Comparison of ENCODE assay signal across 17 mouse cellular contexts in the genomic region with DNA sequence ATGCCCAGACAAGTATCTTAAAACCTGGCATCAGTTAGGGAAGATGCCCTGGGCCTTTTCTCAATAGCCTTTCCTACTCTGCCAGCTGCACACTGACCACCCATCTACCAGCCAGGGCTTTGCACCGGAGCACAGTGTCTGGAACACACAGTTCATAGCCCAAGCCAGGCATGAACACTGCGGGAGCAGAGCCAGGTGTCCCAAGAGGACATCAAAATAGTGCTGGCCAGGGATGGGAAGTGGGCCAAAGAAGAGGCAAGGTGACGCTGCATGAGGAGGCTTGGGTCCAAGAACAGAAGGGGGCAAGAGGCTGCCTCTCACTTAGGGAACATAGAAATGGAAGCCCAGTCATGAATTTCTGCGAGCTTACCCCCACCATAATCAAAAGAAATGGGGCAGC. TPM values are rescaled to one million over a fixed set of nuclear protein-coding genes. Genes with fewer than 3 reads are reported as not detected.
DNase-seq lines count a peak whose midpoint lies in the region; ATAC-seq and TF ChIP-seq lines count a peak whose summit lies in the region.
"Had no signal": no experiment of that assay in that cellular context is flagged by ENCODE, and none has a peak within 500 bp of the region (broad histone marks: within the 10 kb centered on the region; RNA-seq: fewer than 3 reads in every experiment).

No protein-coding gene starts in this region.

- no peak for ATAC-seq in heart, embryonic 12.5 days (ENCODE audit: insufficient number of reproducible peaks, low FRiP score)
- ATAC-seq in megakaryocyte-erythroid progenitor cell, adult 5-6 weeks (replicated peaks; ENCODE audit: low FRiP score, low TSS enrichment, poor library complexity, severe bottlenecking), result no peak
- ATAC-seq: intestine, postnatal 0 days; liver, postnatal 0 days had no signal

- no peaks in the 10 kb centered on the region for H3K27me3 ChIP-seq in heart, adult 2 months (ENCODE audit: control insufficient read depth, insufficient read depth, low read length)
- peaks cover 11% of the 10 kb centered on the region; the same call in 1 of the 2 replicates for H3K27me3 ChIP-seq in heart, embryonic 12.5 days (replicated peaks)
- H3K27me3 ChIP-seq in limb, embryonic 10.5 days (ENCODE audit: low read depth, poor library complexity, severe bottlenecking), result peaks cover 20% of the 10 kb centered on the region

- no peak for TF ChIP-seq CTCF in heart, adult 2 months (IDR thresholded peaks at IDR 0.05)

- peak; percentile 8 to 22 for DNase-seq in cerebellum, adult 18-20 months
- DNase-seq in cerebellum, adult 11-12 months, result no peak
- peak; percentile 70 to 84 for DNase-seq in heart, adult 2 months
- DNase-seq in kidney, postnatal 36 days, result peak; percentile 84
- DNase-seq in kidney, postnatal 14 days, result no peak
- no peak for DNase-seq in limb, embryonic 10.5 days (ENCODE audit: low spot score)
- DNase-seq: liver, postnatal 0 days; lung, postnatal 4 days; midbrain, embryonic 14.5 days had no signal

- H3K36me3 ChIP-seq in heart, adult 2 months (ENCODE audit: control insufficient read depth, insufficient read depth, low read length), result no peaks in the 10 kb centered on the region
- no peaks in the 10 kb centered on the region for H3K36me3 ChIP-seq in heart, embryonic 12.5 days
- H3K36me3 ChIP-seq in limb, embryonic 10.5 days, result no peaks in the 10 kb centered on the region
- H3K36me3 ChIP-seq: embryonic facial prominence, embryonic 10.5 days; heart, embryonic 15.5 days had no signal

- no peaks in the 10 kb centered on the region for H3K79me2 ChIP-seq in heart, adult 2 months (replicated peaks; ENCODE audit: control insufficient read depth, insufficient read depth, low read length)

- H3K9ac ChIP-seq in heart, adult 2 months (ENCODE audit: low read depth, low read length), result no peak overlapping the region
- no peak overlapping the region for H3K9ac ChIP-seq in heart, embryonic 12.5 days
- H3K9ac ChIP-seq: heart, embryonic 15.5 days; liver, postnatal 0 days had no signal

- WGBS in heart, adult 2 months, result 54% methylated on average over 4 of the region's 4 CpGs
- WGBS in heart, embryonic 12.5 days, result 84% methylated on average over 4 of the region's 4 CpGs
- WGBS in limb, embryonic 10.5 days, result 90% methylated on average over 4 of the region's 4 CpGs

- TF ChIP-seq POLR2A in heart, adult 2 months (IDR thresholded peaks at IDR 0.05; ENCODE audit: insufficient read depth, low read depth, low read length), result 0 out of 2 replicates have a peak, but pooled peaks have one; percentile 14

- H3K4me2 ChIP-seq in heart, embryonic 12.5 days, result no peak overlapping the region
- H3K4me2 ChIP-seq: heart, embryonic 15.5 days had no signal

- intact Hi-C loops in heart, adult 2 months (cut with DNase I), result loop anchor here (2.0 kb wide), 1 partner anchor 15 kb away; no protein-coding TSS in a partner anchor

- no peak overlapping the region for H3K4me3 ChIP-seq in heart, adult 2 months
- no peak overlapping the region for H3K4me3 ChIP-seq in heart, embryonic 12.5 days
- no peak overlapping the region for H3K4me3 ChIP-seq in limb, embryonic 10.5 days
- H3K4me3 ChIP-seq: embryonic facial prominence, embryonic 10.5 days; heart, embryonic 15.5 days had no signal

- peak overlapping the region; percentile 59 for H3K27ac ChIP-seq in heart, adult 2 months
- H3K27ac ChIP-seq in heart, embryonic 12.5 days (ENCODE audit: poor library complexity, severe bottlenecking), result no peak overlapping the region
- H3K27ac ChIP-seq in limb, embryonic 10.5 days, result peak overlapping the region; percentile 4; the same call in 1 of the 2 replicates
- H3K27ac ChIP-seq: heart, embryonic 15.5 days had no signal

- H3K4me1 ChIP-seq in heart, adult 2 months (ENCODE audit: control insufficient read depth, insufficient read depth, low read length), result peaks cover 13% of the 10 kb centered on the region
- peaks cover 34% of the 10 kb centered on the region for H3K4me1 ChIP-seq in heart, embryonic 12.5 days (replicated peaks)
- peaks cover 61% of the 10 kb centered on the region for H3K4me1 ChIP-seq in limb, embryonic 10.5 days

- no peaks in the 10 kb centered on the region for H3K9me3 ChIP-seq in heart, embryonic 12.5 days (replicated peaks)
- H3K9me3 ChIP-seq in limb, embryonic 10.5 days (replicated peaks), result no peaks in the 10 kb centered on the region
- H3K9me3 ChIP-seq: embryonic facial prominence, embryonic 10.5 days; heart, embryonic 15.5 days had no signal

- TF ChIP-seq EP300 in heart, adult 2 months (IDR thresholded peaks at IDR 0.05; ENCODE audit: insufficient read depth, low read depth, low read length), result peak; percentile 95

RNA-seq across cellular contexts. Expression of a gene that starts 18.6 kb away (rescaled TPM):
- total RNA-seq in heart, adult 2 months (2021), result 100 to 1,000 TPM; 629 to 748 TPM
- polyA plus RNA-seq in heart, adult 2 months (2012; rRNA removed), result 329 and 365 TPM in 2 replicates
- polyA plus RNA-seq in heart, embryonic 12.5 days (2016; fragmentation: Nextera tagmentation; extraction: Ambion mirVana), result 111 and 115 TPM in 2 replicates
- 38.6 and 46.7 TPM in 2 replicates for polyA plus RNA-seq in limb, embryonic 10.5 days (2016; fragmentation: Nextera tagmentation; extraction: Ambion mirVana)
- total RNA-seq in megakaryocyte-erythroid progenitor cell, adult 5-6 weeks (2014; fragmentation: Nextera tagmentation), result 62.1 and 69.2 TPM in 2 replicates
- total RNA-seq in megakaryocyte-erythroid progenitor cell, adult 5-6 weeks (2017), result 17.3 and 25.3 TPM in 2 replicates

RNA-seq across cellular contexts. Expression of a gene that starts 19.7 kb away (rescaled TPM):
- total RNA-seq in heart, adult 2 months (2021), result 1 to 10 TPM; 1.1 to 1.2 TPM
- polyA plus RNA-seq in heart, adult 2 months (2012; rRNA removed), result 0.59 and 1.0 TPM in 2 replicates
- 0.28 and 0.36 TPM in 2 replicates for polyA plus RNA-seq in heart, embryonic 12.5 days (2016; fragmentation: Nextera tagmentation; extraction: Ambion mirVana)
- 0.08 and 0.13 TPM in 2 replicates for polyA plus RNA-seq in limb, embryonic 10.5 days (2016; fragmentation: Nextera tagmentation; extraction: Ambion mirVana)
- not detected in 2 replicates for total RNA-seq in megakaryocyte-erythroid progenitor cell, adult 5-6 weeks (2014; fragmentation: Nextera tagmentation)
- 0.70 TPM in 1 of 2 replicates, not detected in the other for total RNA-seq in megakaryocyte-erythroid progenitor cell, adult 5-6 weeks (2017)
- total RNA-seq: left cerebral cortex, postnatal 36 days had no signal
- polyA plus RNA-seq: intestine, postnatal 0 days; small intestine, adult 2 months had no signal

RNA-seq across cellular contexts. Expression of a gene that starts 48.1 kb away (rescaled TPM):
- total RNA-seq in heart, adult 2 months (2021), result under 1 TPM; 0.14 to 0.52 TPM
- 0.82 and 1.3 TPM in 2 replicates for polyA plus RNA-seq in heart, adult 2 months (2012; rRNA removed)
- polyA plus RNA-seq in heart, embryonic 12.5 days (2016; fragmentation: Nextera tagmentation; extraction: Ambion mirVana), result 0.08 and 0.11 TPM in 2 replicates
- polyA plus RNA-seq in limb, embryonic 10.5 days (2016; fragmentation: Nextera tagmentation; extraction: Ambion mirVana), result 0.06 and 0.19 TPM in 2 replicates
- 1.5 TPM in 1 of 2 replicates, not detected in the other for total RNA-seq in megakaryocyte-erythroid progenitor cell, adult 5-6 weeks (2014; fragmentation: Nextera tagmentation)
- 0.38 and 0.57 TPM in 2 replicates for total RNA-seq in megakaryocyte-erythroid progenitor cell, adult 5-6 weeks (2017)
- total RNA-seq: layer of hippocampus, postnatal 14 days had no signal
- polyA plus RNA-seq: midbrain, embryonic 14.5 days had no signal

Comparison
In these comparisons a context has a peak if more than half of its experiments do, and no peak if none do; other contexts are left out.
1. DNase-seq: peak in cerebellum, adult 18-20 months (2 of 2), heart, adult 2 months (2 of 2) and kidney, postnatal 36 days (2 of 2); none in cerebellum, adult 11-12 months (single experiment), kidney, postnatal 14 days (single experiment) and limb, embryonic 10.5 days (single experiment).